ENCODE assay signal across 8 mouse cellular contexts in the genomic region with DNA sequence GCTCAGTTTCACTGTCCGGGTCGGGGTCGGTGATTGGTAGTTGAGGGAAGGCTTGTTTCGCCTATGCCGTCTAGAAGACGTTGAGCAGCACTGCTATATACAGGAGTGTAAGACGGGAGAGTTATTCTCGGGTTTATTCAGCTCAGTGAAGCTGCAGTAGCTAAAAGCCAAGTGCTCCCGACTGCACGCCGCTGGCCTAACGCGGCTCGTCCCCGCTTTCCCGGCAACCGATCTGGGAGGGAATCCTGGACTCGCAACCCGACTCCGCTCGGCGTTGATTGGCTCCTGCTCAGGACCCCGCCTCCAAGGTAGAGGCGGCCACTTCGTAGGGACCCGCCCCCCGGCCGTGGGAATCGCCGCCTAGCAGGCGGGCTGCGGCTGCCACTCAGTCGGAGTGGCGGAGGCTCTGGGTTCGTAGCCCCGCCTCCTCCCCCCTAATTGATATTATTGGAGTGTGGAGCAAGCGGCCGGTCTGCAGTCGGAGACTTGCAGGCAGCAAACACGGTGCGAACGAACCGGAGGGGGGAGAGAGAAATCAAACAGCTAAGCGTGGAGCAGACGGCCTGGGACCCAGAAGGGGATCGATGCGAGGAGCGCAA. TPM values are rescaled to one million over a fixed set of nuclear protein-coding genes. Genes with fewer than 3 reads are reported as not detected.
DNase-seq lines count a peak whose midpoint lies in the region; ATAC-seq lines count a peak whose summit lies in the region.

Epha7 (plus strand) TSS at position 441 of the 599 bp plus-strand sequence.

- intact Hi-C loops in heart, postnatal 10 days (cut with DNase I), result loop anchor here (5.0 kb wide), 1 partner anchor 480 kb away; no protein-coding TSS in a partner anchor

- no peaks in the 10 kb centered on the region for H3K9me3 ChIP-seq in forebrain, embryonic 14.5 days (replicated peaks; ENCODE audit: control insufficient read depth, low read length)
- H3K9me3 ChIP-seq in liver, embryonic 16.5 days (replicated peaks; ENCODE audit: control insufficient read depth, low read length), result no peaks in the 10 kb centered on the region
- no peaks in the 10 kb centered on the region for H3K9me3 ChIP-seq in neural tube, embryonic 13.5 days

- no peaks in the 10 kb centered on the region for H3K4me1 ChIP-seq in forebrain, embryonic 14.5 days (ENCODE audit: control insufficient read depth, insufficient read depth, low read length)
- peaks cover 2% of the 10 kb centered on the region for H3K4me1 ChIP-seq in liver, embryonic 16.5 days (ENCODE audit: control insufficient read depth, low read depth, low read length)
- peaks cover 11% of the 10 kb centered on the region for H3K4me1 ChIP-seq in neural tube, embryonic 13.5 days (replicated peaks)

- peak within 1 kb of the TSS; percentile 82 for H3K4me3 ChIP-seq in forebrain, embryonic 14.5 days (ENCODE audit: low read depth, low read length)
- H3K4me3 ChIP-seq in liver, embryonic 16.5 days (ENCODE audit: low read depth, low read length), result peak within 1 kb of the TSS; percentile 65
- peak within 1 kb of the TSS; percentile 66 for H3K4me3 ChIP-seq in neural tube, embryonic 13.5 days

- H3K36me3 ChIP-seq in forebrain, embryonic 14.5 days (ENCODE audit: control insufficient read depth, insufficient read depth, low read length), result no peaks in the 10 kb centered on the region
- no peaks in the 10 kb centered on the region for H3K36me3 ChIP-seq in liver, embryonic 16.5 days (ENCODE audit: control insufficient read depth, insufficient read depth)
- H3K36me3 ChIP-seq in neural tube, embryonic 13.5 days, result no peaks in the 10 kb centered on the region

- peak within 1 kb of the TSS; percentile 73 for H3K4me2 ChIP-seq in forebrain, embryonic 14.5 days (ENCODE audit: low read length)
- H3K4me2 ChIP-seq in liver, embryonic 16.5 days (ENCODE audit: low read depth, low read length), result peak within 1 kb of the TSS; percentile 92
- peak within 1 kb of the TSS; percentile 76 for H3K4me2 ChIP-seq in neural tube, embryonic 13.5 days

- H3K27me3 ChIP-seq in forebrain, embryonic 14.5 days (replicated peaks; ENCODE audit: control insufficient read depth, insufficient read depth, low read length), result no peaks in the 10 kb centered on the region
- peaks cover 40% of the 10 kb centered on the region for H3K27me3 ChIP-seq in liver, embryonic 16.5 days (ENCODE audit: control insufficient read depth, insufficient read depth, low read depth, low read length)
- no peaks in the 10 kb centered on the region for H3K27me3 ChIP-seq in neural tube, embryonic 13.5 days

- peak; percentile 6 for DNase-seq in CD4-positive helper T cell, adult 2 months (ENCODE audit: low read depth, low spot score)
- DNase-seq in cerebellum, adult 11-12 months, result peak; percentile 98
- peak; percentile 99 for DNase-seq in forebrain, embryonic 14.5 days (ENCODE audit: low spot score)
- peak; percentile 98 for DNase-seq in heart, postnatal 10 days
- peak; percentile 78 for DNase-seq in large intestine, adult 2 months (ENCODE audit: low read depth, low spot score)
- DNase-seq in telencephalon, adult 2 months (ENCODE audit: low read depth, low spot score), result peak; percentile 94

- peak within 1 kb of the TSS; percentile 97 for H3K27ac ChIP-seq in forebrain, embryonic 14.5 days (ENCODE audit: low read depth, low read length)
- H3K27ac ChIP-seq in liver, embryonic 16.5 days (ENCODE audit: low read length), result no peak within 1 kb of the TSS; the same call in 1 of the 2 replicates
- peak within 1 kb of the TSS; percentile 97 for H3K27ac ChIP-seq in neural tube, embryonic 13.5 days (replicated peaks)

- ATAC-seq in forebrain, embryonic 14.5 days, result peak; percentile 97
- ATAC-seq in liver, embryonic 16.5 days (ENCODE audit: low read depth), result peak; percentile 99
- peak; percentile 98 for ATAC-seq in neural tube, embryonic 13.5 days (ENCODE audit: low read depth)

- H3K9ac ChIP-seq in forebrain, embryonic 14.5 days (ENCODE audit: low read length), result peak within 1 kb of the TSS; percentile 82
- H3K9ac ChIP-seq in liver, embryonic 16.5 days (ENCODE audit: low read depth, low read length), result peak within 1 kb of the TSS; percentile 37
- peak within 1 kb of the TSS; percentile 85 for H3K9ac ChIP-seq in neural tube, embryonic 13.5 days

- under 1% methylated on average over 48 of the region's 48 CpGs for WGBS in forebrain, embryonic 14.5 days
- 1% methylated on average over 48 of the region's 48 CpGs for whole genome bisulfite sequencing in large intestine, adult 2 months
- under 1% methylated on average over 48 of the region's 48 CpGs for WGBS in liver, embryonic 16.5 days (ENCODE audit: insufficient replicate concordance)
- WGBS in neural tube, embryonic 13.5 days, result under 1% methylated on average over 47 of the region's 48 CpGs

RNA-seq across cellular contexts. Expression of gene Epha7, which starts in this region (rescaled TPM):
- 26.4 and 43.8 TPM in 2 replicates for polyA plus RNA-seq in forebrain, embryonic 14.5 days (2014; fragmentation: Nextera tagmentation; extraction: Ambion mirVana)
- 10 to 100 TPM in 1 of 2 experiments, 1 to 10 TPM in 1; 7.1 to 11.0 TPM for total RNA-seq in heart, postnatal 10 days (2021)
- polyA plus RNA-seq in large intestine, adult 2 months (2012; rRNA removed), result 0.68 and 1.0 TPM in 2 replicates
- 1.4 and 1.7 TPM in 2 replicates for polyA plus RNA-seq in liver, embryonic 16.5 days (2015; fragmentation: Nextera tagmentation; extraction: Ambion mirVana)
- polyA plus RNA-seq in neural tube, embryonic 13.5 days (2015; fragmentation: Nextera tagmentation; extraction: Ambion mirVana), result 45.2 and 51.8 TPM in 2 replicates

Comparison
In these comparisons a context has a peak if more than half of its experiments do, and no peak if none do; other contexts are left out.
1. RNA of gene Epha7 (polyA plus RNA-seq): 45.2 to 51.8 TPM in neural tube, embryonic 13.5 days and 26.4 to 43.8 TPM in forebrain, embryonic 14.5 days; 1.4 to 1.7 TPM in liver, embryonic 16.5 days and 0.68 to 1.0 TPM in large intestine, adult 2 months; every median in the first group is over 10 times any median in the second.
2. DNase-seq: peak in every context shown above with its lines; median percentile 99 in forebrain, embryonic 14.5 days; 98 in cerebellum, adult 11-12 months; 98 in heart, postnatal 10 days; 94 in telencephalon, adult 2 months; 78 in large intestine, adult 2 months; 6 in CD4-positive helper T cell, adult 2 months.
3. Peak in every context shown above with its lines, with median percentiles within 50 percentile points of each other: ATAC-seq, H3K4me2 ChIP-seq, H3K4me3 ChIP-seq and H3K9ac ChIP-seq.